Mouse (Mus musculus): Measurements from ENCODE around the gene 9530068E07Rik.

GRCm38 (mm10) chr11:52449004-52449403 is 52.8 kb downstream of the 9530068E07Rik start:
- no peak for TF ChIP-seq CTCF (IDR thresholded peaks at IDR 0.05; ENCODE audit: low read depth, low read length)
- TF ChIP-seq TAL1 (conservative IDR thresholded peaks at IDR 0.05; ENCODE audit: low read depth, low read length) = no peak
- TF ChIP-seq GATA2 (IDR thresholded peaks at IDR 0.05; ENCODE audit: borderline replicate concordance, low read depth, low read length) = no peak

Data from G1E (cell line).